Mouse (Mus musculus): ENCODE data around the gene Batf3. TPM values are rescaled to one million over a fixed set of nuclear protein-coding genes. Genes with fewer than 3 reads are reported as not detected.
A peak's percentile ranks its signal among the peaks of the same experiment; 100 is the strongest.

Gene Batf3
- total RNA-seq (2017): 1.7 and 3.1 TPM in 2 replicates

DNA sequence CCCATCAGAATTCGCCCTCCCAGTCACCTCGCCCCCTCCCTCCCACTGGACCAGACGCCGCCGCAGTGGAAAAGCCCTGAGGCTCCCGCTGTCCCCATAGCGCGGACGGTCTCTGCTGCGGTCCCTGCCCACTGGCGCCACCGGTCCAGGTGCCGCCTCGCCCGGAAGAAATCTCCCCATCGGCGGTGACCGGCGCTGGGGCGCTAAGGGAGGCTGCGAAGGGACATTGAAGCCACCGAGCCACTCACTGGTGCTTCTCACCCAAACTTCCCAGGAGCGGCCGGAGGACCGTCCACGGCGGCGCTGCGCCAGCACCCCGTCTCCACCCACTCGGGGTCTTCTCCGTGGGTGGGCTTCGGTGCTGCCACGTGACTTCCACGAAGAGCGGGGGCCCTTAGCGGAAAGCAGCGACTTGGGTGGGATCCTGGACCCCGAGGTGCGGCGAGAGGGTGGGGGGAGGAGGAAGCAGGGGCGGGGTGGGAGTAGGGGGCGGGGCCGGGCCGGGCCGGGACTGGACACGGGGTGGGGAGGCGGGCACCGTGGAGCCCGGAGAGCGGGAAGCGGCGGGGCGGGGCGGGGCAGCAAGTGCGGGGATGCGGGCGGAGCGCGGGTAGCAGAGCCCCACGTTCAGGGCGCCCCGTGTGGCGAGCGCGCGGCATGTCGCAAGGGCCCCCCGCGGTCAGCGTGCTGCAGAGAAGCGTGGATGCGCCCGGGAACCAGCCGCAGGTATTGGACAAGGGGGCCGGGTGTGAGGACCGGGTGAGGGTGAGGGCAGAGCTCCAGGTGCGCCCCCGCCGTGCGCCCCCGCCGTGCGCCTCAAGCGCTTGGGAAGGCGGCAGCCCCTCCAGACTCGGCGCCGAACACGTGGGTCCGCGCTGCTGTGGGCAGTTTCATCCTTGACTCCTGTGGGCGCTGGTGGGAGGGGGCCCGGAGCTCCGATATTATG is at the start of gene Batf3:
Gene Batf3, plus strand, starts transcription at position 46 of the 946 bp plus-strand sequence.
- peak; percentile 28 for ATAC-seq (ENCODE audit: extremely low read depth, insufficient number of reproducible peaks, low FRiP score, poor library complexity, severe bottlenecking)

DNA sequence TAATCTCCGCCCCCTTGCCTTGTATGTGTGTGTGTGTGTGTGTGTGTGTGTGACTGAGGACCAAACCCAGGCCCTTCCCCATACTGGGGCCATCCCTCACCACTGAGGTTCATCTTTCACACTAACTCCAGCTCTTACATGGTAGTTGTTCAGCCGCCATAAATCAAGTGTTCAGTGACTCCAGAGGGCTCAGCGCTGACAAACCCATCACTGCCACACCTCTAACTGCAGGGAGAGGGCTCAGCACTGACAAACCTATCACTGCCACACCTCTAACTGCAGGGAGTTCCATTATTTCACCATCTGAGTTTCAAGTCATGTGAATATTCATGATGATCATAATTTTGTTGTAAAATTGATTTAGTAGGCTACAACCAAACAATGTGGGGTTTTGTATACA is 44.1 kb upstream of the Batf3 start:
- ATAC-seq (ENCODE audit: extremely low read depth, insufficient number of reproducible peaks, low FRiP score, poor library complexity, severe bottlenecking): no peak

DNA sequence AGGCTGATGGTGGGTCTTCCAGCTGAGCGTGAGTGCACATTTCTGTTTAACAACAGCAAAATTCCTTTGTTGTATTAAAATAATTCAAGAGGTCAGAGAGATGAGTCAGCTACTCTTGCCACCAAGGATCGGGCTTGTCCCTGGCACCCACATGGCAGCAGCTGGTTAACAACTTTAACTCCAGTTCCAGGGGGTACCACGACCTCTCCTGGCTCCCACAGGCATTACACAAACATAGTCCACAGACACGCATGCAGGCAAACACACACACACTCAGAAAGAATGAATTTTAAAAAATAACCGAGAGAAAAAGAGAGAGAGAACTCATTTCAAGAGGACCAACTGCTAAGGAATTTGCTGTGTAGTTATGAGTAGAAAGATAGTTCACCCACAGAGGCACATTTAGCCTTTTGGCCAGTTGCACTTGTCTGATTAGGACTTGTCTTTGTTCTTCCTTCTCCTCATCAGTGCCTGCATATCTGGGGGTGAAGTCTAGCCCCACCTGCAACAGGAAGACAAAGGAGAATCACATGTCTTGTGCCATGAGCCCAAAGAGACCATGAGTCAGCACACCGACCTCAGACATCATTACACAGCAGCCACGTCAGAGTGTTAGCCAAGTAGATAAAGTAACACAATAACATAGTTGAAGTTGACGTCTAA is 42.6 kb upstream of the Batf3 start:
- ATAC-seq (ENCODE audit: extremely low read depth, insufficient number of reproducible peaks, low FRiP score, poor library complexity, severe bottlenecking): no peak

DNA sequence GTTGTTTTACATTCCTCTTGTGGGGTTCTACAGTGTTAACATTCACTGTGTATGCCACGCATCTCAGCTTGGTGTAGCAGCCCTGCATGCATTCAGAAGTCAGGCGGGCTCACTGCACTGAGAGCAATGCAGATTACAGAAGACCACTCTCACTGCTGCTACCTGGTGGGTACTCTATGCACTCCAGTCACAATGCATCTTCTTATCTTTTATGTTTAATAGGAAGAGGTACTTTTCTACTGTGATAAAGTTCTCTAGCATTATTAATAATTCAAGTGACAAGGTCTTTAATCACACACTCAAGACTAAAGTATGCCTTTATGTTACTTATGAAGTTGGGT is 42.1 kb upstream of the Batf3 start:
- no peak for ATAC-seq (ENCODE audit: extremely low read depth, insufficient number of reproducible peaks, low FRiP score, poor library complexity, severe bottlenecking)

DNA sequence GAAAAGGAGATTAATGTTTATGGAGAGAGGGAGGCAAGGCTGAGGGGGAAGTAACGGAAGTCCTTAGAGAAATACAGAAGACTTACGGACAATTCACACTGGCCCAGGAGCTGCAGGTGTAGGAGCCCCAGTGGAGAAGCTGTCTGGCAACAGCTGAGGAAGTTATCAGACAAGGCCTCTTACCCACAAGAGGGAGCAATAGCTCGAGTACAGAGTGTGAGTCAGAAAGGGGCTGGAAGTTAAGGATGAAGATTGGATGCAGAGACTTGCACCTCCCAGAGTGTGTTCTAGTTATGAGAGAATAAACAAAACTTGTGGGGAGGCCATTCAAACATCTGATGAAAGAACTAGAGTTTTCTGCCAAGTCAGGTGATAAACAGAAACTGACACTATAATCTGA is 40.2 kb upstream of the Batf3 start:
- no peak for ATAC-seq (ENCODE audit: extremely low read depth, insufficient number of reproducible peaks, low FRiP score, poor library complexity, severe bottlenecking)

DNA sequence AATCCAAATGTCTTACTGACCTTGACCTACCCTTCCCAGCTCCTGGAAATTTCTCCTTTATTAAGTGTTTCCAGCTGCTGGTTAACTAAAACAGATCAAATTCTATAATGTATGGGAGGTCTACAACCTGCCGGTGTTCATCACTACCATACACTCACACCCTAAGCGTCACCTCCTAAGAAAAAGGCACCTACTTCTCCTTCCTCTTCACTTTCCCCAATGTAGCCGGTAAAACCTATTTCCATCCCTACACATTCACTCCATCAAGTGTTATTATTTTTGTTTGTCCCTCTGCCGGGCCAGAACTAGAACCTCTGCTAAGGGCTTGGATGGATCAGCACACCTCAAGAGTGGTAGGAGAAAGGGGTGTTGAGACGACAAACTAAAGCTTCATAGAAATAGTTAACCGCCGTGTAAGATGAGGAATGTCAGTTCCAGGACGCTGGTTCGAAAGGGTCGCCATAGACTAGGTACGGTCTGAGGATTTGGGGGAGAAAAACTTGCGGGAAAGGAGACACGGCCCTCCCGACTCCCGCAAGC is 35.3 kb upstream of the Batf3 start:
- no peak for ATAC-seq (ENCODE audit: extremely low read depth, insufficient number of reproducible peaks, low FRiP score, poor library complexity, severe bottlenecking)

DNA sequence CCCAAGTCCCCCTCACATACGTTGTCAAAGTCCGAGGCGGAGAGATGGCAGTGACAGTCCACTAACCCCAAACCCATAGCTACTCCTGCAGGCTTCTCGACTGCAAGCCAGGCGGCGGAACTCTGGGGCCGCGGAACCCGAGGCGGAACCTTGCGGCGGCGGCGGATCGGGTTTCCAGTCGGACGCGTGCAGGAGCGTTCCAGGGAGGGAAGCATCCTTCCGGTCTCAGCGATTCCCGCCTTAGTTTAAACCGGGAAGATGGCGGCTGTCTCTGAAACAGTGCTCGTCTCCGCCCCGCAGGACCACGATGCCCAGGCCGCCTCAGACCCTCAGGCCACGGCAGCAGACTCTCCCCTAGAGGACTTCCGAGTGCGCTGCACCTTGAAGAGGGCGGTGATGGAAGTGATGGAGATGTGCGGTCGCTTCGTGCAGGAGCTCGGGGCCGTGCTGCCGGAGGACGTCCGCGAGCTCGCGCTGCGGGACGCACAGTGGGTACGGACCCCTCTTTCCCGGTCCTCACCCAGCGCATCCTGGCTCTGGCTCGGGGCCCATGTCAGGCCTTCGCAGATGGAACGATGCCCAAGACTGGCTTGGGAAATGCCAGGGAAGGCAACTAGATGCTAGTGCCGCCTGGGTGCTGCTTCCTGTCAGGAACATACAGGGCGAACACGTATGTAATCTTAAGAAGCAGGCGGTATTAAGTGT is 34.7 kb upstream of the Batf3 start, which contains the start of the genes Tatdn3 and Nsl1:
Gene Tatdn3, minus strand, starts transcription at position 152 of the 705 bp plus-strand sequence.
Gene Nsl1, plus strand, starts transcription at position 232 of the 705 bp plus-strand sequence.
- peak; percentile 97 for ATAC-seq (ENCODE audit: extremely low read depth, insufficient number of reproducible peaks, low FRiP score, poor library complexity, severe bottlenecking)

DNA sequence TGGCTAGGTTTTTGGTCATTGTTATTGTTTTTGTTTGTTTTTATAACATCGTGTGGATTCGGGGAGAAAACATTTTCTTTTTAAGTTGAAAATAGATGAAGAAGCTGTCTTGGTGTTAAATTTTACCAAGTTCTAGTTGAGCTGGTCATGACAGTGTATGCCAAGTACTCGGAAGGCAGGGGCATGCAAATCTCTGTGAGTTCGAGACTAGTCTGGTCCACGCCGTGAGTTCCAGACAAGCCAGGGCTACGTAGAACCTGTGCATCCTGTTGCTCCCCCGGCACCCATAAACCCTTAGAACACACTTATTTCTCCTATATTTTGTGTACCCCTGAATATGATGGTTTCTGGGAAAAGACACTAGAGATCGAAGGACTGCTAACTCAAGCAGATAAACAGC is 33.9 kb upstream of the Batf3 start:
- ATAC-seq (ENCODE audit: extremely low read depth, insufficient number of reproducible peaks, low FRiP score, poor library complexity, severe bottlenecking): no peak

DNA sequence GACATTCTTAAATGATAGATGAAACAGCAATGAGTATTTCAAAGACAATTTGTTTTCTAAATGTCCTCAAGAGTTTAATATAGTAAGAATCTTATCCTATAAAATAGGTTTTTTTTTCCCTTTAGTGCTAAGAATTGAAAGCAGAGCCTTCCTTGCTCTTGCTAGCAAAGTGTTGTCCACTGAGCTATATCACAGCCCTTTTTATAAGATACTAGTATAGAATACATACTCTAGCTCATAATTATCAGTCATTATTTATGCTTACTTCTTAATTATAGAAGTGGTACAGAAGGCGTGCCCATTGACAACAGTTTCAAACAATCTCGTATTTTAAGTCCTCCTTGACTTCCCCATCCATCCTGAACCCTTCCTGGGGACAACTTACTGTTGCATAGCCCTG is 33.1 kb upstream of the Batf3 start:
- no peak for ATAC-seq (ENCODE audit: extremely low read depth, insufficient number of reproducible peaks, low FRiP score, poor library complexity, severe bottlenecking)

DNA sequence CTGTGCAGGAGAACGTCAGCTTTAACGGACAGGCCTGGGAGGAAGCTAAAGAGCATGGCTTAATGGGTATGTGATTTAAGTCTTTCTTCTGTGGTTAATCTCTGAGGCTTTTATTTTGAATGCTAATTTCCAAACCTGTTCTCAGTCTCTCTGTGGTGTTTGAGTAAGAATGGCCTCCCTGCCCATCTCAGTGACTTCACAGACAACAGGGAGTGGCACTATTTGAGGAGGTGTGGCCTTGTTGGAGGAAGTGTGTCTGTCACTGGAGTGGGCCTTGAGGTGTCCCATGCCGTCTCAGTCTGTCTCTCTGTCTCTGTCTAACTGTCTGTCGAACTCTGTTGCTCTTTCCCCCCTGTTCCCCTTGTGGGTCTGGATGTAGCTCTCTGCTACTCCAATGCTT is 32.5 kb upstream of the Batf3 start:
- ATAC-seq (ENCODE audit: extremely low read depth, insufficient number of reproducible peaks, low FRiP score, poor library complexity, severe bottlenecking): no peak

DNA sequence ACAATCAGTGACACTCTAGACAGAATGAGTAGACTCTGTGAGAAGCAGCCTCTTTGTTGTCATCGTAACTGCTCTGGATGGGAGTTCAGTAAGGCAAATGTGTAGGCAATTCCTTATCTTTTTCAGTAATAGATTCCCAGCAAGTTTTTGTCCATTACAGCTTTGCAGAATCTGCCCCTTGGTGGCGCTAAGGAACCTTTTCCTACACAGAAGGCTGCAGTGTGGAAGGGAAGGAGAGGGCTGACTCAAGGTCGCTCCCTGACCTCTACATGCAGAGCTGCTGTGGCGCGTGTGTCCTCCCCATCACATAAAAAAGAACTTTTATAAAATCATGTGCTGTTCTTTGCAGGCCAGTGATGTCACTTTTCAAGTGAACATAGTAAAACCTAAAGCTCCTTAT is 29.3 kb upstream of the Batf3 start:
- no peak for ATAC-seq (ENCODE audit: extremely low read depth, insufficient number of reproducible peaks, low FRiP score, poor library complexity, severe bottlenecking)

DNA sequence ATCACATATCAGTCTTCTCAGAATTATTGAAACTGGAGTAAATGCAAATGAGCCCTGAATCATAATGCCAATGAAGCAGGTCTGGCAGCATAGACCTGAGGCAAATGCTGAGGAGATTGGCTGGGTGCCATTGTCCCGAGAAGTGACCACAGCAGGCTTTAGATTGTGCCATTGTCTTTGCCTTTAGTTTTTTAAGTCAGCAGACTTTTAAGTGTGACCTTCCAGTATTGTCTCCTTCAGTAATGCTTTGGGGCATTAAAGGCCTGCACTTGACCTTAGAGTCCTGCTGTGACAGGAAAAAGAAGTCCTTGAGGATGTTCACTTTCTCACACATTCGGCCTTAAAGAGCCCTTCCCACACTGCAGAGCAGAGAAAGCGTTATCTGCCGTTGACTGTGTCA is 27.4 kb upstream of the Batf3 start:
- ATAC-seq (ENCODE audit: extremely low read depth, insufficient number of reproducible peaks, low FRiP score, poor library complexity, severe bottlenecking): no peak

DNA sequence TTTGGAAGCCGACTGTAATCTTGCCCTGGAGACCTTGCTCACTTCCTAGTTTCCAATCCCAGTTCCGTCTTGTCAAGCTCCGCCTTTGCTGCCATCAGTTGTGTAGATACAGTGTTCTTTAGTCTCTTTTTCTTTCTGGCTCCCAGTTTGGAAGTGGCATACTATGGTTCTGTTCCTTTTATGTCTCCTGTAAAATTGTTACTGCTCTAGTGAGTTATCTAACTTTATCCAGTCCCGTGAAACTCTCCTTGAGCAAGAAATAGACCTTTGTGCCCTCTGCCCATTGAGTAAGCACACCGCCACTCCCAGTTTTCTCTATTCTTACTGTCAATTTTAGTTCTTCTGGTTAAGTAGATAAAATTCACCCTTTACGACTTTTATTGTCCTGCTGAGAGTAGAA is 26.0 kb upstream of the Batf3 start:
- ATAC-seq (ENCODE audit: extremely low read depth, insufficient number of reproducible peaks, low FRiP score, poor library complexity, severe bottlenecking): no peak

DNA sequence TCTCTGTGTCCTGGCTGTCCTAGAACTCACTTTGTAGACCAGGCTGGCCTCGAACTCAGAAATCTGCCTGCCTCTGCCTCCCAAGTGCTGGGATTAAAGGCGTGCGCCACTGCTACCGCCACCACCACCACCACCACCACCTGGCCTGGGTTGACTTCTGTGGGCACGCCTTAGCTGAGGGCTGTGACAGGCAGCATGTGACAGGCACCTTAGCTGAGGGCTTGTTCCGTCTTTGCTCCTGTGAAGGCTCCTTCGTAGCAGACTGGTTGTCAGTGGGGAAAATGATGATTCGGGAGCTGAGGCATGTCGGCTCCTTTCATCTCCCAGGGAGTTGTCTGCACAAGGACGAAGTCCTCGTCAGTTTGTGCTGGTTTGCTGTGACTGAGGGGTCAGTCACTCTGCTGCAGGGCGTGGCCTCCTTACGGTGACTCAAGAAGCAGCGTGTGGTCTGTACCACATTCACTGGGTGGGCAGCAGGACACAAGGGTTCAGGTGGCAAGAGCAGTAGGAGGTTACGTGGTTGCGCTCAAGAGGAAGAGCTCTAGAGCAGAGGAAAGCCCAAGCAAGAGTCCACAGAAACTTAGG is 25.2 kb upstream of the Batf3 start:
- no peak for ATAC-seq (ENCODE audit: extremely low read depth, insufficient number of reproducible peaks, low FRiP score, poor library complexity, severe bottlenecking)

DNA sequence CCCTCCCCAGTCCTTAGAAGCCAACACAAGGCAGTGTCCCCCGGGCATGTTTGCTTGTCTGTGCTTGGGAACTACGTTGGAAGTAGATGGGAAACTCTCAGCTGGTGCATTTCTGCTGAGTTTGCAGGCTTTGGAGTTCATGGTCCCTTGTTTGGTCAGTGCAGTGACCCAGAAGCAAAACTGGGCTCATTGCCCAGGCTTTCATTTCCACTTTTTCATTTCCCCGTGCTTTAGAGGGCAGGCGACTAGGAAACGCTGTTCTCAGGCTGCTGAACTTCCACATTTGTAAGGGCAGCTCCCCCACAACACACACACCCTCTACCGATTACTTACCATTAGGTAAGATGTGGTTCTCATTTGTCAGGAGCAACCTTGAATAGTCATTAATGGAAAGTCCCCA is 24.6 kb upstream of the Batf3 start:
- peak; percentile 76 for ATAC-seq (ENCODE audit: extremely low read depth, insufficient number of reproducible peaks, low FRiP score, poor library complexity, severe bottlenecking)

DNA sequence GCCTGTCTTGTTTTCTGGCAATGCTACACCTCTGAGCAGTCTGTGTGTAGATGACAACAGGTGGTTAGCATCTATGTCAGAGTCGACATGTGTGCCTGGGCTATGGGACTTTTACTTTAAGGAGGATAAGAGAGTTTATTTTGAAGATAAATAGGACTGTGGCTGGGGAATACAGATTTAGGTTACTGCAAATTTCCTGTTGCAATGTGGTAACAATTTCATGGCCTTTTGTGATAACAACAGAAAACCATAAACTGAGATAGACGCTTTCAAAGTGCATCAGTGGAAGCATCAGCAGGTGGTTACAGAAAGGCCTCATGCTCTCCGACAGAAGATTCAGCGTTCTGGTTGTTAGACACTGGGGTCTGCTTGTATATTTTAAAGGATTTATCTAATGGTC is 24.2 kb upstream of the Batf3 start:
- no peak for ATAC-seq (ENCODE audit: extremely low read depth, insufficient number of reproducible peaks, low FRiP score, poor library complexity, severe bottlenecking)

DNA sequence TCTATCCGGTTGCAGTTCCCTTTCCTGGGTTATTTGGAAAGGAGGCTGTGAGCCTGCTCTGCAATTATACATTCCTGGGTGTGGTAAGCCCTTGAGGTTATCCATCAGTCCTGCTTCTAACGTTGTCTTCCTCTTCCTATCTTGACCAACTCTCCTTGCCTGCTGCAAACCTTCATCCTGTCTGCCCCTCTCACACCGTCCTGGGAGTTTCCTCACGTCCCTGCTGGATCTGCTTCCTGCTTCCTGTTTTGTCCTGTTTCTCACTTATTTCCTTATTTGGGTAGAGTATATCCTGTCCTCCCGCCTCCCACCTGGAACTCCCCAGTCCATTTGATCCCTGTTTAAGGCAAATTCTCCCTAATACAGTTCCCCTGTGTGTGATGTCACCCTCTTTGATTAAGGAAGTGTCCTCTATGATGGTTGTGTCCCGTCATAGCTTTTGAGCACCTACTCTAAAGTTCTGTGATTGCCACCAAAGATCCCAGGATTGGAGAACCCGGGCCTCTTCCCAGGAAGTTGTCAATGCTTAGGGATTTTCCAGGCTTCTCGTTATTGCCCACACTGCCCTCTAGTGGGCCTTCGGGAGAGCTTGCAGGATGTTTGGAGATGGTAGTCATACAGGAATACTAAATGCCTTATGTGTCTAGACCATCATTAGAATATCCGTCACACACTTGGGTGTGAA is 22.3 kb upstream of the Batf3 start:
- no peak for ATAC-seq (ENCODE audit: extremely low read depth, insufficient number of reproducible peaks, low FRiP score, poor library complexity, severe bottlenecking)

DNA sequence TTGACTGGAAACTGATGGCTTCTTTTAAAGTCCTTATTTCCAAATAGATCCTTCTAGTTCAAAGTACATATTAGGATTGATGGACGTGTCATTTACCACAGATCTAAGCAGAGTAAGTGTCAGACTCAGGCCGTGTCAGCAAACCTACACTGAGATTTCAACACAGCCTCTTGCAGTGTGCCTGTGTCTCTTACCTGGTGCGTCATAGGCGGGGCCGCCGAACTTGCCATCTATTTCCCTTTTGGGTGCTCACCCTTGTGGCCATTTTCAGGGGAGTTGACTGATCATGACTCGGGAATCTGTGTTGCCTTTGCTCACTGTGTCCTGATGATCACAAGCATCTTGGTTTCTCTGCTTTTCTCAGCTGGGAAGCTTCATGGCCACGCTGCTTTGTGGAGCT is 14.4 kb upstream of the Batf3 start:
- no peak for ATAC-seq (ENCODE audit: extremely low read depth, insufficient number of reproducible peaks, low FRiP score, poor library complexity, severe bottlenecking)

Data from neutrophil, adult 5-6 weeks (primary cell).